Mouse (Mus musculus): ENCODE measurements around the gene Rprm. TPM values are rescaled to one million over a fixed set of nuclear protein-coding genes. Genes with fewer than 3 reads are reported as not detected.

Rprm gene
- total RNA-seq (2022) = not detected

DNA sequence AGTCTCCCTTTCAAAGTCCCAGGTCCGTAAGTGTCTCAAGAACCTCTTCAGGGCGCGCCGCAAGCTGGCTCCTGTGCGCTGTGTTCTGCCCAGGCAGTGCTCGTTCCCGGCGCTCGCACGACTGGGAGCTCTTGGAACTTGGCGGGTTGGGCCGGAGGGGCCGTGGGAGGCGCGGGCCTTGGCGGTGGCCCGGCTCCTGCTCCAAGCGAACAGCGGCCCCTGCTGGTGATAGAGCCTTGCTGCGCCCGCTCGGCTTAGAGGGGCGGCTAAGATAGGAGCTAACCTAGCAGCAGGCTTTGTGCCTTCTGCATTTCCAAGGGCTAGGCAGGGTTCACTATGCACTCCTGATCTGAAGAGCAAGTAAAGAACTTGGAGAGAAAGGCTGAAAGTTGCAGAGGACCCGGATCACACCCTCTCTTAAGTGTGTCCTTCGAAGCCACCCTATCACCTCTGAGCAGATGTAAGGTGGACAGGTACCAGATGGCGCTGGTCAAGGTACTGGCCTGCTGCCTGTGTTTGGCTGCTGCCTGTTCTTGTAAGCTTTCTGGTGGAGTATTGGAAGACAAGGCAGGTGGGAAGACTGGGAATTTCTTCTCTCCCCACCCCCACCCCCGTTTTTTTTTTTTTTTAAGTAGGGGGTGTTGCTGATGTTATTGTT is at the start of gene Rprm:
Gene Rprm, minus strand, starts transcription at position 123 of the 658 bp plus-strand sequence.
- peak; percentile 59 to 70 for DNase-seq (ENCODE audit: low spot score in 2 of 2)

- no peak for DNase-seq (ENCODE audit: low spot score in 2 of 2)
These were observed 34.0 kb upstream of the Rprm start for GRCm38 (mm10) chr2:54119305-54119704.

- no peak for DNase-seq (ENCODE audit: low spot score in 2 of 2)
These were observed 33.5 kb upstream of the Rprm start for GRCm38 (mm10) chr2:54118881-54119280.

GRCm38 (mm10) chr2:54111294-54111693 is 25.9 kb upstream of the Rprm start:
- no peak for DNase-seq (ENCODE audit: low spot score in 2 of 2)

DNA sequence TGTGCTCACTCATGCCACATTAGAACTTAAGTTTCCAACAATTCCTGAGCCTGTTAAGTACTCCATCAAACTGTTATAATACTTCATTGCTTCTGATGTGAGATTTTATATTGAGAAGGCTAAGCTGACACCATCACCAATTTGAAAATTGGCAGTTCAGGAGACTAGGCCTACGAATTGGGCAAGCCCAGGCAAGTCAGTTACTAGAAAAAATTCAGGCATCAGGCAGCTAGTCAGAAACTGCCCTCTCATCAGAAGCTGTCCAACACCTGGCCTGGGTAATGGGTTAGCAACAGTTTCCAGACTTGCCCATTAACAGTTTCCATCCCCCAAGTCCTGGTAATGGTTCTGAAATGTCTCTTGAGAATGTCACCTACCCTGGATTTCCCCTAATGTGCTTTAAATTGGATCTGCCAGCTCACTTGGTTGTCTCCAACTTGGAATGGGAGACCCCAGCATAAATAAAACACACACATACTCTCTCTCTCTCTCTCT is 20.9 kb upstream of the Rprm start:
- no peak for DNase-seq (ENCODE audit: low spot score in 2 of 2)

- DNase-seq (ENCODE audit: low spot score in 2 of 2) = no peak
These were observed 14.6 kb upstream of the Rprm start for GRCm38 (mm10) chr2:54099939-54100338.

- DNase-seq (ENCODE audit: low spot score in 2 of 2) = no peak
These were observed 7.3 kb upstream of the Rprm start for GRCm38 (mm10) chr2:54092616-54093015.

DNA sequence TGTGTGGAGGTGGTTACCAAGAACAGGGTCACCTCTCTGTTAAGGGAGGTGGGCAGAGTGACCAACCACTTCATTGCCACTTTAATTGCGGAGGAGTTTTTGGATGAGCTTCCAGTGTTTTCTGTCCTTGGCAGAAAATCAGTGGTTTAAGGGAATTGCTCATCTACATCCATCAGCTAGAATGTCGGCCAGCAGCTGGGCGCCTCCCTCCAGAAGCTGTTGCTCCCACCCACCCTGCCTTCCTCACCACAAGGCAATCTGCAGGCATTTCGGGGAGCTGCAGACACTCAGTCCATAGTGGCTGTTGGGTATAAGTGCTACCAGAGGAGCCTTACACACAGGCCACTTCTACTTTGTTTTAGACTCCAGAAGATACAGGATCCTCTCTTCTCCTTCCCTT is 902 bp upstream of the Rprm start:
- no peak for DNase-seq (ENCODE audit: low spot score in 2 of 2)

DNA sequence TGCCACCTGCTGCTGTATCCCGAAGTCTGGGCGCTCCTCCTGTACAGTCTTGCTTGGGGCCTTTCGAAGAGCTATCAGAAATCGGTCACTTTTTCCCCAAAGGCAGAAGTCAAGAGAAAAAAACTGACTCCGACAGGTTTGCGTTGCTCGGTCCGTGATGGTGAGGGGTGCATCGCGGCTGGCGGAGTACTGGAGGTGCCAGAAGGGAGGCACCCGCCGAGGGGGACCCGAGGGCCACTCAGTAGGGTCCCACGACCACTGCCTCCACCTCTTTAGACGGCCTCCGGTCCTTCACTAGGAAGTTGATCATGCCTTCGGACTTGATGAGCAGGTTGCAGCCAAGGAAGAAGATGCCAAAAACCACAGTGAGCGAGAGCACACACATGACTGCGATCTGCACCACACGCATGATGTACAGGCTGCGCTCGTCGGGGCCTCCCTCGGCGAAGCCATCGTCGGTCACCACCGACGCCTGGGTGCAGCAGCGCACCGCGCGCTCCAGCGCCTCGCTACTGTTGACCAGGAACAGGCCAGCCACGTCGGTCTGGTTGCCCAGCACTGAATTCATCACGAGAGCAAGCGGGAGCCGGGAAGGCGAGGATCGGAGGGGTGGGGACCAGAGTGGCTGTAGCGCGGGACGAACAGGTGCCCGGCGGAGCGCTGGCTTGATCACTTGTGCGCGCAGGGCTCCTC is 469 bp downstream of the Rprm start:
- no peak for DNase-seq (ENCODE audit: low spot score in 2 of 2)

DNA sequence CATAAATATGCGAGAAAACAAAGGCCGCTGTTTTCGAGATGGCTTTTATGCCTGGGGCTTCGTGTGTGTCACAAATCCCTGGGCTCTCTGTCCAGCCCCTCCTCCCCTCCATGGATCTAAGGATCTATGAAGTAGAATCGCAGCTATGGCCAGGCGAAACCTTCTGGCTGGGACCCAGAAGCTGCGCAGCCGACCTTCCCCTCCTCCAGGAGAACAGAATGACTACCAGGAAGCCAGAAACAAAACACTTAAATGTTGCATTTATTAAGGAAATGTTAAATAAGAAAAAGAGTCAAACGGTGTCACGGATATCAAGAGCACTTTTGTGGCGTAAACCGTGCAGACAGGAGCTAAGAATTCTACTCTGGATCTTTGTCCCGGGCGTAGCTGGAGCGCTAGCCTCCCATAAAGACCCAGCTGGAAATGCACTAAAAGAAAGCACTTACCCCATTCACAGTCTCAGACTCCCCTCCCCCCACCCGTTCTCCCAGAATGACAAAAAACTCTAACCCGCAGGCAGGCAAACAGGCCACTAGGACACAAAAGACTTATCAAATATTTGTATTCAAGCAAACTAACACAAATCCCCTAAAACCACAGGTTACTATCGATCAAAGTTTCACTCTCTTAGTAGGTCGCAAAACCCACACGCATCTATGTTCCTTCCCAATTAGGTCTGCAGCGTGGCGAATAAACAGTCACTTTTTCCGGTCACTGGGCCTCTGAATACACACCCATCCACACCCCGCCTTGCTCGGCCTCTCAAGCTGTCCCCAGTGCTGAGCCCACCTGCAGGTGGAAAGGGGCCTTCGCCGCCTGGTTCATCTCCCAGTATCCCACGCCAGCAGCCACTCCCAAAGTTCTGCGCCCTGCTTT is 1.3 kb downstream of the Rprm start:
- DNase-seq (ENCODE audit: low spot score in 2 of 2) = no peak

DNA sequence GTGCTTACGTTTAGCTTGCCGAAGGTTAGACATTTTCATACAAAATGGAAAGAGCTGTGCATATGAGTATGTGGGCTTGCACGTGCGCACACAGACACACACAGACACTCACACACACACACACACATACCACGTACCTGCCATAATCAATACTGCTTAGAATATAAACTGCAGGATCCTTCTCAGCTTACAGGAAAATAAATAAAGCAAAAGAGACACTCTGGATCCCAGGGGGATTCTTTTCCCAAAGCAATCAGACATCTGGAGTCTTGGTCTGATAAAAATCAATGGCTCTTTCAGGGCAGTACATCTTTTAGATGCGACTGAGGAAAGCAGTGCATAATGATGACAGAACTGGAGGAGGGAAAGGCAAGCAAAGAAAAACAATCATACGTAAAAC is 6.4 kb downstream of the Rprm start:
- no peak for DNase-seq (ENCODE audit: low spot score in 2 of 2)

DNA sequence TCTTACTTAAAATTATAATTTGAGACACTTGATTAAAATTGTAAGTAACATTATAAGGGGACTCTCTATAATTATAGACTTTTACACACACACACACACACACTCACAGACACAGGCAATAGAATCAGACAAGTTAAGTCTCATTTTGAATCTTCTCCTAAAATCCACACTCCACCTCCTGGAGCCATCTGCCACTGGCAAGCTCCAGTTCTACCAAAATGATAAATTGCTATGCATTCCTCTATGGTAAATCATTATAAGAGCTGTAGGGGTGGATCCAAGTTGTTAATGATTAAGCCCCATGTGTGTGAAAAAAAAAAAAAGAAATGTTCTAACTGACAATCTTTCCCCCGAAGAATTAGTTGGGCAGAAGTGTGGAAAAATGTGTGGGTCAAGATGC is 13.8 kb downstream of the Rprm start:
- no peak for DNase-seq (ENCODE audit: low spot score in 2 of 2)

- no peak for DNase-seq (ENCODE audit: low spot score in 2 of 2)
These were observed 22.9 kb downstream of the Rprm start for GRCm38 (mm10) chr2:54062421-54062820.

DNA sequence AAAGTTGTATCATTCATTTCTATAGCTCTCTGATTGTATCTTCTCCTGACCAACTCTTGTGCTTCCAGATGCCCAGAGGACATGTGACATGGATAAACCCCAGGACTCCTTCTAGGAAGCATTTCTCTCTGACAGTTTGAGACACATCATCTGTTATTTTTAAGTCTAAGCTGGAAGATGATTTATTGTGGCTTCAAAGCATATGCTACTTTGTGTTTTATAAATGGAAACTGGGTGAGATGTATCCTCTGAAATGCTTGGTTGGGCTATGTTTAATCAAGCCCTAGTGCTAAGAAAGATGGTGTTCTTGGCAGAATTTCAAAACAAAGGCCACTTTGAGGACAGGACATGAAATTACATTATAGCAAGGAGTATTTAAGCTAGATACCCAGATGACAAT is 24.3 kb downstream of the Rprm start:
- DNase-seq (ENCODE audit: low spot score in 2 of 2) = no peak
